Mouse (Mus musculus) forebrain, embryonic 15.5 days (tissue): ENCODE data around the gene Pou4f1. TPM values are rescaled to one million over a fixed set of nuclear protein-coding genes. Genes with fewer than 3 reads are reported as not detected.

ENCODE experiments used
- ATAC-seq: fragments of 200-750 bp; cut with Nextera tagmentation; replicated peaks from 2 replicates; pipeline ENCODE4 v1.8.0; 2017; ENCODE audit warnings: mild to moderate bottlenecking, moderate TSS enrichment, moderate library complexity
- H3K27ac ChIP-seq: fragments of 300-500 bp; sonication (generic); replicated peaks from 2 replicates; pipeline ENCODE4 v1.5.1; 2015; ENCODE audit warnings: mild to moderate bottlenecking, inconsistent platforms
- H3K27me3 ChIP-seq: fragments of 300-500 bp; sonication (generic); 2 replicates; pipeline ENCODE4 v1.6.1; 2015; ENCODE audit warnings: inconsistent platforms
- H3K36me3 ChIP-seq: fragments of 300-500 bp; sonication (generic); 2 replicates; pipeline ENCODE4 v1.6.1; 2015; ENCODE audit warnings: mild to moderate bottlenecking, inconsistent platforms
- H3K4me1 ChIP-seq: fragments of 300-500 bp; sonication (generic); 2 replicates; pipeline ENCODE4 v1.6.1; 2015; ENCODE audit warnings: inconsistent platforms
- H3K4me2 ChIP-seq: fragments of 300-500 bp; sonication (generic); replicated peaks from 2 replicates; pipeline ENCODE4 v1.6.1; 2015; ENCODE audit warnings: mild to moderate bottlenecking, inconsistent platforms
- H3K4me3 ChIP-seq: fragments of 300-500 bp; sonication (generic); 2 replicates; pipeline ENCODE4 v1.5.1; 2015; ENCODE audit warnings: mild to moderate bottlenecking, inconsistent platforms
- H3K9ac ChIP-seq: fragments of 300-500 bp; sonication (generic); replicated peaks from 2 replicates; pipeline ENCODE4 v1.6.1; 2015; ENCODE audit warnings: mild to moderate bottlenecking, inconsistent platforms
- H3K9me3 ChIP-seq: fragments of 300-500 bp; sonication (generic); 2 replicates; pipeline ENCODE4 v1.6.1; 2016; ENCODE audit warnings: inconsistent platforms
- WGBS: fragments of 180-500 bp; shearing (Covaris S2); methylation state at CpG from one replicate; pipeline ENCODE4 v1.1.7; 2015; ENCODE audit warnings: mixed read lengths; 5-methylcytosine and 5-hydroxymethylcytosine counted together
- polyA plus RNA-seq: library from polyadenylated mRNA; unstranded; fragments of >200 nt; fragmentation: Nextera tagmentation; extraction: Ambion mirVana; gene quantifications from 2 replicates; pipeline ENCODE4 v1.2.1, GENCODE M21; 2015

Pou4f1 gene
- polyA plus RNA-seq, 1 experiment from 2014 or later: 2.6 TPM

GRCm38 (mm10) chr14:104463631-104464250 lies 4.1 kb downstream of the Pou4f1 start:
- Histone ChIP-seq H3K9ac (no peak overlapping the region), H3K9me3 (no peaks in the 10 kb centered on the region), H3K4me1 (peaks cover 34% of the 10 kb centered on the region), H3K36me3 (no peaks in the 10 kb centered on the region), H3K4me2 (no peak overlapping the region), H3K27ac (no peak overlapping the region), H3K4me3 (no peak overlapping the region), H3K27me3 (peaks cover 78% of the 10 kb centered on the region)
- WGBS: 4% methylated on average over 5 of the region's 5 CpGs
- no peak for ATAC-seq

GRCm38 (mm10) chr14:104461286-104462240 lies 6.2 kb downstream of the Pou4f1 start:
- WGBS: 1% methylated on average over 10 of the region's 10 CpGs
- H3K27ac ChIP-seq: no peak overlapping the region
- peaks cover 74% of the 10 kb centered on the region for H3K27me3 ChIP-seq
- no peaks in the 10 kb centered on the region for H3K36me3 ChIP-seq
- H3K4me1 ChIP-seq: peaks cover 18% of the 10 kb centered on the region
- H3K4me3 ChIP-seq: no peak overlapping the region
- no peak overlapping the region for H3K9ac ChIP-seq
- no peak for ATAC-seq
- no peak overlapping the region for H3K4me2 ChIP-seq
- H3K9me3 ChIP-seq: no peaks in the 10 kb centered on the region

DNA sequence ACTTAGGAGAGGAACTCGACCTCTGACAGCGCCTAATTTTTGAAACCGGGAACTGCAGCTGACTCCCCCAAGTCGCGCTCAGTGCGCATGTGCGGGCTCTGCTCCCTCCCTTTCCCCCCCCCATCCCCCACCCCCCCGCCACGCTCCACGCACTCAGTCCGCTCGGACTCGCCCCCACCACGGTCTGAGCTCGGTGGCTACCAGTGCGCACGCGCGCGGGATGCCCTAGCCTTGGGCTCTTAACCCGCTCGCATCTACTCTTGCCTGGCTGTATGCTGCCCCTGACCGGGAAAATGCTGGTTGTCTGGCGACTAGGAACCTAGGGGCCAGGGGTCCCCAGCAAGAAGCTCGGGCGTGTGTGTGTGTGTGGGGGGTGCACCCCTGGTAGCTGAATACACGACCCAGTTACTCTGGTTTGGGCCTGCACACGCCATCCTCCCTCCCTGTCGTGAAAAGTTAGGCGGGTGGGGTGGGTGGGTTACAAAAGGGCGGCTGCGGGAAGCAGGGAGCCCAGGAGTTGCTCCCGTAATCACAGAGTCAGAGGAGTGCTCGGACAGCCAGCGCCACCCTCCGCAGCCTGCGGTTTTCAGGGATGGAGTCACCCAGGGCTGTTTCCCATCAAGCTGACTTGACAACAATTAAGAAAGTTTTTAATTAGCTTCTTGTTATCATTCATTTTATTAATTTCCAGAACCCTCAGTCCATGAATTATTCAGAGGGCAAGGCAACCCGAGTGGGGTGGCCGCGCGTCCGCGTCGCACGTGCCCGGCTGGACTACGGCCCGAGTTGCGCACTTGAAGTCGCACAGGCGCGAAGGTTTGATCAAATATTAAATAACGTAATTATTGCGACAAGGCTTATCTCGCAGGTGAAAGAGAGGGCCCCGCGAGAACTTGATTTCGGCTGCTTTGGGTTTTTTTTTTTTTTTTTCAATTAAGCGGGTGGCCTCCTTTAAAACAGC lies 7.2 kb downstream of the Pou4f1 start:
- H3K4me3 ChIP-seq: peak overlapping the region; percentile 12
- H3K27me3 ChIP-seq: peaks cover 72% of the 10 kb centered on the region
- H3K9ac ChIP-seq: no peak overlapping the region
- no peaks in the 10 kb centered on the region for H3K36me3 ChIP-seq
- H3K27ac ChIP-seq: no peak overlapping the region
- WGBS: 1% methylated on average over 59 of the region's 59 CpGs
- H3K4me2 ChIP-seq: peak overlapping the region; percentile 29; the same call in 1 of the 2 replicates
- ATAC-seq: peak; percentile 82
- no peaks in the 10 kb centered on the region for H3K9me3 ChIP-seq
- H3K4me1 ChIP-seq: peaks cover 12% of the 10 kb centered on the region

- WGBS: under 1% methylated on average over 25 of the region's 25 CpGs
- H3K9ac ChIP-seq: no peak overlapping the region
- H3K27me3 ChIP-seq: peaks cover 70% of the 10 kb centered on the region
Measured at GRCm38 (mm10) chr14:104459513-104460111, 8.2 kb downstream of the Pou4f1 start.

GRCm38 (mm10) chr14:104458728-104459512 lies 8.9 kb downstream of the Pou4f1 start:
- Histone ChIP-seq H3K27ac (no peak overlapping the region), H3K9me3 (no peaks in the 10 kb centered on the region), H3K9ac (no peak overlapping the region), H3K4me3 (no peak overlapping the region), H3K27me3 (peaks cover 71% of the 10 kb centered on the region), H3K36me3 (no peaks in the 10 kb centered on the region), H3K4me2 (no peak overlapping the region), H3K4me1 (peaks cover 9% of the 10 kb centered on the region)
- WGBS: 1% methylated on average over 19 of the region's 19 CpGs
- ATAC-seq: no peak

More at GRCm38 (mm10) chr14:104459513-104460111, 8.2 kb downstream of the Pou4f1 start:
- no peaks in the 10 kb centered on the region for H3K36me3 ChIP-seq
- no peak overlapping the region for H3K4me3 ChIP-seq
- H3K9me3 ChIP-seq: no peaks in the 10 kb centered on the region
- no peak for ATAC-seq
- H3K4me1 ChIP-seq: peaks cover 9% of the 10 kb centered on the region
- H3K4me2 ChIP-seq: no peak overlapping the region
- H3K27ac ChIP-seq: no peak overlapping the region

- ATAC-seq: no peak
- H3K4me3 ChIP-seq: no peak overlapping the region
- H3K9ac ChIP-seq: no peak overlapping the region
- under 1% methylated on average over 20 of the region's 20 CpGs for WGBS
- peaks cover 9% of the 10 kb centered on the region for H3K4me1 ChIP-seq
- H3K9me3 ChIP-seq: no peaks in the 10 kb centered on the region
- H3K27me3 ChIP-seq: peaks cover 69% of the 10 kb centered on the region
- no peaks in the 10 kb centered on the region for H3K36me3 ChIP-seq
- H3K4me2 ChIP-seq: no peak overlapping the region
- H3K27ac ChIP-seq: no peak overlapping the region
Measured at GRCm38 (mm10) chr14:104457966-104458710, 9.7 kb downstream of the Pou4f1 start.

- Histone ChIP-seq H3K27me3 (peaks cover 72% of the 10 kb centered on the region), H3K27ac (no peak overlapping the region)
Measured at GRCm38 (mm10) chr14:104456976-104457375, 10.8 kb downstream of the Pou4f1 start.

DNA sequence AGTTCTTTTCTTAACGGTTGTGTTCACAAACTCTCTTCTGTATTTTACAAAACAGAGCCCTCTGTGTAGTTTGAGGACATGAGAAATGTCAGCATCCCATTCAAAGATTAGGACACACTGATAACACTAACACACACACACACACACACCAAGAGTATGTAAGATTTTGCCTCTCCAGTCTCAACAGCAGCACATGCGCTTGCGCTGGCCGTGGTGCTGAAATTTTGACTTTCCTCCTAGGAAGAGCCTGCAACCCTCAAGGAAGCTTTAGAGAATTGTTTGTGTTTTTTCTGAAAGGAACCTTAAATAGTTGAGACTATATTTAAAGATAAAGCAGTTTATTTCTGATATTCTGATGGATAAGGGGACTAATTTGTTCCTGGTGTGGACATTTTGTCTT lies 14.0 kb downstream of the Pou4f1 start:
- Histone ChIP-seq H3K4me2 (no peak overlapping the region), H3K27me3 (peaks cover 53% of the 10 kb centered on the region), H3K4me1 (no peaks in the 10 kb centered on the region)

More at GRCm38 (mm10) chr14:104456976-104457375, 10.8 kb downstream of the Pou4f1 start:
- no peaks in the 10 kb centered on the region for H3K9me3 ChIP-seq
- peak; percentile 44; the same call in 1 of the 2 replicates for ATAC-seq
- WGBS: under 1% methylated on average over 5 of the region's 5 CpGs
- H3K9ac ChIP-seq: no peak overlapping the region
- H3K4me1 ChIP-seq: peaks cover 9% of the 10 kb centered on the region
- H3K36me3 ChIP-seq: no peaks in the 10 kb centered on the region
- no peak overlapping the region for H3K4me2 ChIP-seq
- no peak overlapping the region for H3K4me3 ChIP-seq

DNA sequence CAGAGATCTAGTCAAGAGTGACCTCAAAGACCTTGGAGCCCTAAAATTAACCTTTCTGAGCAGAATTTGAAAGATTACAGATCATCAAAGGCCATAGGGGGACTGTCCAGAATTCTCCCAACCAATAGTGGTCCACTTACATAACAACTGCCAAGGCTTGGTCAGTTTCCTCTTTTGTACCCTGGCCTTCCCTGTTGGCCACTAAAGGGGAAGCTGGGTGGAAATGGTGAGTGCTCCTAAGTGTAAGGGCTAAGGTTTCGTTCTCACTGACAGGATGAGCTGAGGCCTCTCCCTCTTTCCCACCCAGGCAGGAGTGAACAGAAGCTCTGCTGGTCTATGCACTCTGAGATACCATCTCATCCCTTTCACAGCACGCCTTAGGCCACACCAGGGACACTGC lies 33.5 kb downstream of the Pou4f1 start:
- no peak for ATAC-seq
- Histone ChIP-seq H3K36me3 (no peaks in the 10 kb centered on the region), H3K4me1 (no peaks in the 10 kb centered on the region), H3K27me3 (no peaks in the 10 kb centered on the region), H3K4me2 (no peak overlapping the region), H3K9me3 (no peaks in the 10 kb centered on the region), H3K4me3 (no peak overlapping the region), H3K27ac (no peak overlapping the region), H3K9ac (no peak overlapping the region)
- 72% methylated on average over 2 of the region's 2 CpGs for WGBS

More for the DNA sequence above, 14.0 kb downstream of the Pou4f1 start:
- 13% methylated on average over 4 of the region's 4 CpGs for WGBS
- no peak overlapping the region for H3K27ac ChIP-seq
- no peak for ATAC-seq
- H3K9me3 ChIP-seq: no peaks in the 10 kb centered on the region
- H3K36me3 ChIP-seq: no peaks in the 10 kb centered on the region
- no peak overlapping the region for H3K4me3 ChIP-seq
- no peak overlapping the region for H3K9ac ChIP-seq

GRCm38 (mm10) chr14:104430819-104431218 lies 37.0 kb downstream of the Pou4f1 start:
- Histone ChIP-seq H3K4me1 (no peaks in the 10 kb centered on the region), H3K4me3 (no peak overlapping the region), H3K9me3 (no peaks in the 10 kb centered on the region), H3K36me3 (no peaks in the 10 kb centered on the region), H3K9ac (no peak overlapping the region), H3K4me2 (no peak overlapping the region), H3K27ac (no peak overlapping the region), H3K27me3 (no peaks in the 10 kb centered on the region)
- no peak for ATAC-seq
- WGBS: 90% methylated on average over 4 of the region's 4 CpGs
